Mouse (Mus musculus) ZHBTc4 (cell line): ENCODE results near the gene Arid3a.
A peak's percentile ranks its signal among the peaks of the same experiment; 100 is the strongest.
"Not testable (repeated sequence)": the region's sequence is repeated elsewhere in the genome, so short reads cannot be mapped to it uniquely, and the experiment has no call there.

Experiments
- DNase-seq: peaks from one replicate; pipeline ENCODE4 v3.0.0-alpha.2; 2011; ENCODE audit warnings: low read depth, low spot score

The Arid3a gene

GRCm38 (mm10) chr10:79945507-79946234 is 18.8 kb downstream of the Arid3a start:
- no peak for DNase-seq

GRCm38 (mm10) chr10:79946752-79947322 is 20.0 kb downstream of the Arid3a start:
- DNase-seq, result no peak

GRCm38 (mm10) chr10:79947502-79947901 is 20.7 kb downstream of the Arid3a start:
- no peak for DNase-seq

- no peak for DNase-seq
These were observed 23.0 kb downstream of the Arid3a start for GRCm38 (mm10) chr10:79949873-79950272.

GRCm38 (mm10) chr10:79950661-79951060 is 23.8 kb downstream of the Arid3a start:
- no peak for DNase-seq

- no peak for DNase-seq
These were observed 27.1 kb downstream of the Arid3a start for GRCm38 (mm10) chr10:79953946-79954345.

- no peak for DNase-seq
These were observed 28.8 kb downstream of the Arid3a start for GRCm38 (mm10) chr10:79955691-79956090.

- DNase-seq, result no peak
These were observed 29.9 kb downstream of the Arid3a start for GRCm38 (mm10) chr10:79956643-79957154.

GRCm38 (mm10) chr10:79958140-79958816 is 31.4 kb downstream of the Arid3a start:
- peak; percentile 91 for DNase-seq

GRCm38 (mm10) chr10:79959412-79959811 is 32.6 kb downstream of the Arid3a start:
- not testable (repeated sequence) for DNase-seq

- peak; percentile 100 for DNase-seq
These were observed 33.2 kb downstream of the Arid3a start, which contains the start of gene Wdr18 for GRCm38 (mm10) chr10:79959847-79960601. Gene Wdr18, plus strand, starts transcription at chr10:79960152.

- DNase-seq, result no peak
These were observed 33.9 kb downstream of the Arid3a start for GRCm38 (mm10) chr10:79960671-79961294.

GRCm38 (mm10) chr10:79964727-79965126 is 37.9 kb downstream of the Arid3a start:
- no peak for DNase-seq

- DNase-seq, result no peak
These were observed 38.5 kb downstream of the Arid3a start for GRCm38 (mm10) chr10:79965325-79965724.

- no peak for DNase-seq
These were observed 40.1 kb downstream of the Arid3a start for GRCm38 (mm10) chr10:79966886-79967400.

GRCm38 (mm10) chr10:79968181-79968580 is 41.3 kb downstream of the Arid3a start:
- no peak for DNase-seq

- peak; percentile 44 for DNase-seq
These were observed 42.3 kb downstream of the Arid3a start for GRCm38 (mm10) chr10:79969124-79969568.

GRCm38 (mm10) chr10:79970415-79971182 is 43.8 kb downstream of the Arid3a start, which contains the start of gene Grin3b:
Gene Grin3b, plus strand, starts transcription at chr10:79970715.
- no peak for DNase-seq

GRCm38 (mm10) chr10:79971183-79971497 is 44.3 kb downstream of the Arid3a start:
- DNase-seq, result peak; percentile 62

- no peak for DNase-seq
These were observed 46.0 kb downstream of the Arid3a start for GRCm38 (mm10) chr10:79972831-79973230.
